Mouse (Mus musculus): ENCODE measurements around the gene Olfr394. TPM values are rescaled to one million over a fixed set of nuclear protein-coding genes. Genes with fewer than 3 reads are reported as not detected.
"Not testable (repeated sequence)": the region's sequence is repeated elsewhere in the genome, so short reads cannot be mapped to it uniquely, and the experiment has no call there.

Olfr394 gene
- polyA plus RNA-seq (2012; rRNA removed) = not detected in 2 replicates

DNA sequence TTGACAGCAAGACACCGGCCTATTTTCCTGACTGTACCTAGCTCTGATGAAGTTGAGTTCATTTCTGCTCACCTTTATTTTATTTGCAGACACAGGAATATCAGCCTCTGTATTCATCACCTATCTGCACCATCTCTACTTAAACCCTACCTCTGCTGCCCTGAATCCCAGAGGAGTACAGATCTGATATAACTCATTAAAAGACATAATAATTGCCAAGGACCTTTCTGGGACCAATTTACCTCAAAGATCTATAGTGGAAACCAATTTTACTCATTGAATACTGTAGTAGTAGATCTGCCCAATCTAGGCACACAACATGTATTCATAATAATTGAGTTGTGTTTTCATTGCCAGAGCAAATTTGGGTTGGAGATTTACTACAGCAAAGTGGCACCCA, at the start of gene Olfr394:
TSS of gene Olfr394 (minus strand) at position 101 of the 400 bp plus-strand sequence.
- no peak for DNase-seq (ENCODE audit: low read depth)
- TF ChIP-seq POLR2A (IDR thresholded peaks at IDR 0.05; ENCODE audit: borderline replicate concordance, extremely low read depth, insufficient read depth, insufficient read length, poor library complexity, severe bottlenecking) = no peak
- TF ChIP-seq CTCF (IDR thresholded peaks at IDR 0.05; ENCODE audit: borderline replicate concordance, extremely low read depth, insufficient read depth, insufficient read length) = no peak

DNA sequence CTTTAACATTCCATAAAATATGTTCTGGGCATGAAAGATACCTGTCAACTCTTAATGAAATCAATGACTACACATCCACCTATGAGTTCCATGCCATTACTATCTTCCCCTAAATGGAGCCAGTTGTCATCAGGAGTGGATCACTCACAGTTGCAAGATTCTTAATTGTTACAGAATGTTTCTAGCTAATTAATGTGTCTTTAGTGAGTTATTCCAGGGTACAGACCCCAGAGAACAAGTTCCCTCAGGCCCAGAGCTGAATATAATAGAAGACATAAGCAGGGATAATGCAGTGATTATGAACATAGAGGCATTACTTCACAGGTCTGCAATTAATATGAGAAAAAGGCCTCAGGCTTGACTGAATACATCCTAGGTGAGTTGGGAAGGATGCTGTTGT, 45.8 kb upstream of the Olfr394 start, which contains the start of gene Olfr23:
TSS of gene Olfr23 (plus strand) at position 301 of the 400 bp plus-strand sequence.
- DNase-seq (ENCODE audit: low read depth) = no peak
- no peak for TF ChIP-seq CTCF (IDR thresholded peaks at IDR 0.05; ENCODE audit: borderline replicate concordance, extremely low read depth, insufficient read depth, insufficient read length)
- TF ChIP-seq POLR2A (IDR thresholded peaks at IDR 0.05; ENCODE audit: borderline replicate concordance, extremely low read depth, insufficient read depth, insufficient read length, poor library complexity, severe bottlenecking) = no peak

- DNase-seq (ENCODE audit: low read depth) = not testable (repeated sequence)
Observed at GRCm38 (mm10) chr11:73909199-73909598, 18.6 kb upstream of the Olfr394 start, which contains the start of gene Olfr395. Gene Olfr395 (minus strand): TSS chr11:73909299.

- no peak for DNase-seq (ENCODE audit: low read depth)
Observed at GRCm38 (mm10) chr11:73851354-73851753, 39.2 kb downstream of the Olfr394 start, which contains the start of gene Olfr393. Gene Olfr393 (minus strand): TSS chr11:73851454.

More at GRCm38 (mm10) chr11:73851354-73851753, 39.2 kb downstream of the Olfr394 start, which contains the start of gene Olfr393:
- no peak for TF ChIP-seq POLR2A (IDR thresholded peaks at IDR 0.05; ENCODE audit: borderline replicate concordance, extremely low read depth, insufficient read depth, insufficient read length, poor library complexity, severe bottlenecking)
- no peak for TF ChIP-seq CTCF (IDR thresholded peaks at IDR 0.05; ENCODE audit: borderline replicate concordance, extremely low read depth, insufficient read depth, insufficient read length)

Other genes with a start within 250 kb of the Olfr394 start
- gene Zfp735, start 202.0 kb downstream of the Olfr394 start, polyA plus RNA-seq (2012; rRNA removed) = not detected in 2 replicates
- not detected in 2 replicates for gene Olfr389, start 110.1 kb downstream of the Olfr394 start, polyA plus RNA-seq (2012; rRNA removed)
- gene Olfr390, start 107.8 kb downstream of the Olfr394 start, polyA plus RNA-seq (2012; rRNA removed) = not detected in 2 replicates
- not detected in 2 replicates for gene Olfr391-ps, start 87.7 kb downstream of the Olfr394 start, polyA plus RNA-seq (2012; rRNA removed)
- not detected in 2 replicates for gene Olfr392, start 73.7 kb downstream of the Olfr394 start, polyA plus RNA-seq (2012; rRNA removed)
- gene Olfr393, start 39.3 kb downstream of the Olfr394 start, polyA plus RNA-seq (2012; rRNA removed) = not detected in 2 replicates
- not detected in 2 replicates for gene Olfr395, start 18.5 kb upstream of the Olfr394 start, polyA plus RNA-seq (2012; rRNA removed)
- gene Olfr23, start 45.9 kb upstream of the Olfr394 start, polyA plus RNA-seq (2012; rRNA removed) = not detected in 2 replicates
- not detected in 2 replicates for gene Olfr397, start 70.0 kb upstream of the Olfr394 start, polyA plus RNA-seq (2012; rRNA removed)
- gene Olfr398, start 99.6 kb upstream of the Olfr394 start, polyA plus RNA-seq (2012; rRNA removed) = not detected in 2 replicates
- not detected in 2 replicates for gene Olfr139, start 165.8 kb upstream of the Olfr394 start, polyA plus RNA-seq (2012; rRNA removed)
- not detected in 2 replicates for gene Olfr399, start 165.8 kb upstream of the Olfr394 start, polyA plus RNA-seq (2012; rRNA removed)
- not detected in 2 replicates for gene Zfp616, start 179.2 kb upstream of the Olfr394 start, polyA plus RNA-seq (2012; rRNA removed)
- not detected in 2 replicates for gene Olfr401, start 222.9 kb upstream of the Olfr394 start, polyA plus RNA-seq (2012; rRNA removed)

Data from brain, embryonic 14.5 days (tissue).